Mouse (Mus musculus): ENCODE measurements at regions not wholly inside any gene's neighbourhood (a gene's known extent, or its start where the extent isn't known, plus 50 kb on each side); places are given as distances from the start of the nearest gene placed in this dataset.

DNA sequence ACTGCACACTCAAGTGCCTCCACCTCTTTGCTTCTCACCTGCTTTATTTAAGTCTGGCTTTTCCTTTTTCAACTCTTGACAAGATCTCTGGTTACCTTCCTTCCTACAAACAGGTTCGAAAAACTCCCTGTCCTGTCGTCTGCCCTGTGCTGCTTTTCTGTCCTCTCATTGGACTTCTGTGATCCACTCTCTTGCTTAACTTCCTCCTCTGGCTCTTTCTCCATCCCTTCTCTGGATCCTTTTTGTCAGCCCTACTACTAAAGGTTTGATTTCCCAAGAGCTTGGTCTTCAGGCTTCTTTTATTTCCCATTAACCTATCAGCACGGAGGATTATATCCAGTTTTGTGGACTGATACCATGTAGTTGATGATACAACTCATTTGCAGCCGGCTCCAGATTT, 149.8 kb downstream of the Satb1 start:
- no peak overlapping the region for H3K4me3 ChIP-seq (replicated peaks)
- no peak for TF ChIP-seq FLI1 (IDR thresholded peaks at IDR 0.05; ENCODE audit: low read length)
- TF ChIP-seq GATA1 (IDR thresholded peaks at IDR 0.05; ENCODE audit: borderline replicate concordance, low read length) = no peak
- H3K36me3 ChIP-seq (replicated peaks; ENCODE audit: low read length) = no peaks in the 10 kb centered on the region
- H3K9me3 ChIP-seq = no peaks in the 10 kb centered on the region
- no peaks in the 10 kb centered on the region for H3K4me1 ChIP-seq
- no peaks in the 10 kb centered on the region for H3K27me3 ChIP-seq (replicated peaks)

GRCm38 (mm10) chr17:51682368-51682767, 150.7 kb downstream of the Satb1 start:
- Histone ChIP-seq H3K4me3 (replicated peaks) (no peak overlapping the region), H3K9me3 (no peaks in the 10 kb centered on the region), H3K36me3 (replicated peaks; ENCODE audit: low read length) (no peaks in the 10 kb centered on the region), H3K27me3 (replicated peaks) (no peaks in the 10 kb centered on the region), H3K4me1 (no peaks in the 10 kb centered on the region)
- TF ChIP-seq GATA1 (IDR thresholded peaks at IDR 0.05; ENCODE audit: borderline replicate concordance, low read length) (no peak), FLI1 (IDR thresholded peaks at IDR 0.05; ENCODE audit: low read length) (no peak)

GRCm38 (mm10) chr17:51677451-51677850, 155.6 kb downstream of the Satb1 start:
- H3K9me3 ChIP-seq = no peaks in the 10 kb centered on the region
- H3K4me1 ChIP-seq = no peaks in the 10 kb centered on the region; the same call in 1 of the 2 replicates
- no peak for TF ChIP-seq FLI1 (IDR thresholded peaks at IDR 0.05; ENCODE audit: low read length)
- TF ChIP-seq GATA1 (IDR thresholded peaks at IDR 0.05; ENCODE audit: borderline replicate concordance, low read length) = no peak
- no peaks in the 10 kb centered on the region for H3K36me3 ChIP-seq (replicated peaks; ENCODE audit: low read length)
- H3K4me3 ChIP-seq (replicated peaks) = no peak overlapping the region
- no peaks in the 10 kb centered on the region for H3K27me3 ChIP-seq (replicated peaks)

DNA sequence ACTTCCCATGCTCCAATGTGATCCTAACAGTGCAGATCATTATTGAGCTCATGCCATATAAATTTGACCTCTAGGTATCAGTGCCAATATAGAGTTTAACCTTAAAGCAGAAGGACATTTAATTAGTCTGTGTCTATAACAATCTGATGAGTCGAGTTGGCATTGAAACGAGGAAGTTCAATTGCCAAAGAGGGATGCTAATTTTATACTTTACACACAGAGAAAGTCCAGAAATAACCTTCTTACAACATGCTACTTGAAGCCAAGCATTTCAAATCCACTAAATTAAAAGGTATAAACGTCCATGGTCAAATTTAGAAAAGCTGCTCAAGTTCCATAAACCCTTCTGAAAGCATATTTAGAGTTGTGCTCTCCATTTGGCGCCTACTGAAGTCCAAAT, 174.7 kb downstream of the Satb1 start:
- Histone ChIP-seq H3K9me3 (peaks cover 6% of the 10 kb centered on the region; the same call in 1 of the 2 replicates), H3K4me3 (replicated peaks) (no peak overlapping the region), H3K36me3 (replicated peaks; ENCODE audit: low read length) (no peaks in the 10 kb centered on the region), H3K27me3 (replicated peaks) (no peaks in the 10 kb centered on the region), H3K4me1 (no peaks in the 10 kb centered on the region)
- no peak for TF ChIP-seq GATA1 (IDR thresholded peaks at IDR 0.05; ENCODE audit: borderline replicate concordance, low read length)

- H3K4me1 ChIP-seq = no peaks in the 10 kb centered on the region
- no peak for TF ChIP-seq GATA1 (IDR thresholded peaks at IDR 0.05; ENCODE audit: borderline replicate concordance, low read length)
- no peak for TF ChIP-seq FLI1 (IDR thresholded peaks at IDR 0.05; ENCODE audit: low read length)
- no peaks in the 10 kb centered on the region for H3K27me3 ChIP-seq (replicated peaks)
- H3K9me3 ChIP-seq = peaks cover 6% of the 10 kb centered on the region; the same call in 1 of the 2 replicates
- no peaks in the 10 kb centered on the region for H3K36me3 ChIP-seq (replicated peaks; ENCODE audit: low read length)
- H3K4me3 ChIP-seq (replicated peaks) = no peak overlapping the region
Measured at GRCm38 (mm10) chr17:51653881-51654280, 179.2 kb downstream of the Satb1 start.

DNA sequence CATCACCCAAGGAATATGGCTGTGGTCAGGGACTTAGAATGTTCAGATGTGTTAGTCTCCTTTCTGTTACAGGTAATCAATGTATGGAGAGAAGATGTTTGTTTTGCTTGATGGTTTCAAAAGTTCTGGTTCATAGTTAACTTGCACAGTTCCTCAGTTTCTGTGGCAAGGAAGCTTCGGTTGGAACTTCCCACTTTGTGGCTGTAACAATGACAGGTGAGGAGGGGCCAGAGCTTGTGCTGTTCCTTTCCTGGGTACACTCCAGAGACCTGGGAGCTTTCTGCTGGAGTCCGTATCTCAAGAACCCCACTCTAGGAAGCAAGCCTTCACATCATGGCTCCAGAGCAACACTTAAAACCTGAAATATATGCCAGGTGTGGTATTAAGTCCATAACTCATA, 181.2 kb downstream of the Satb1 start:
- no peak overlapping the region for H3K4me3 ChIP-seq (replicated peaks)
- H3K9me3 ChIP-seq = 0 out of 2 replicates have a peak, but pooled peaks cover 4% of the 10 kb centered on the region
- H3K27me3 ChIP-seq (replicated peaks) = no peaks in the 10 kb centered on the region
- TF ChIP-seq FLI1 (IDR thresholded peaks at IDR 0.05; ENCODE audit: low read length) = no peak
- TF ChIP-seq GATA1 (IDR thresholded peaks at IDR 0.05; ENCODE audit: borderline replicate concordance, low read length) = no peak
- H3K36me3 ChIP-seq (replicated peaks; ENCODE audit: low read length) = no peaks in the 10 kb centered on the region
- no peaks in the 10 kb centered on the region for H3K4me1 ChIP-seq

GRCm38 (mm10) chr17:51649213-51649815, 183.8 kb downstream of the Satb1 start:
- TF ChIP-seq GATA1 (IDR thresholded peaks at IDR 0.05; ENCODE audit: borderline replicate concordance, low read length) = no peak
- TF ChIP-seq FLI1 (IDR thresholded peaks at IDR 0.05; ENCODE audit: low read length) = no peak
- H3K4me3 ChIP-seq (replicated peaks) = no peak overlapping the region
- no peaks in the 10 kb centered on the region for H3K4me1 ChIP-seq
- no peaks in the 10 kb centered on the region for H3K36me3 ChIP-seq (replicated peaks; ENCODE audit: low read length)
- no peaks in the 10 kb centered on the region for H3K27me3 ChIP-seq (replicated peaks)
- H3K9me3 ChIP-seq = peaks cover 5% of the 10 kb centered on the region; the same call in 1 of the 2 replicates

DNA sequence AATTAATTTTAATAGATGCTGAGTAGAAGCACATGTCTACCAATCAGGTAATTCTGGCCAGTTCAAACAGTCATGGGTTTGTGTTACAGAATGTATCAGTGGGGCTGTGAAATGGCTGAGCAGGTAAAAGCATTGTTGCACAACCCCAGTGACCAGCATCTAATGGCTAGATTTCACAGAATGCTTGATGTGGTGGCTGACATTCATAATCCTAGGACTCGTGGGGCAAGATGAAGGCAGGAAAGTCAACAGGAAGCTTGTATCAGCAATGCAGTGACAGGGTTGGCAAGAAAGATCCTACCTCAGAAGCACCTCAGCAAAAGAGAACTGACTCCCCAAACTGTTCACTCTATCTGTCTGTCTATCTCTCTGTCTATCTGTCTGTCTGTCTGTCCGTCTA, 186.7 kb downstream of the Satb1 start:
- H3K27me3 ChIP-seq (replicated peaks) = no peaks in the 10 kb centered on the region
- peaks cover 8% of the 10 kb centered on the region for H3K9me3 ChIP-seq
- H3K36me3 ChIP-seq (replicated peaks; ENCODE audit: low read length) = no peaks in the 10 kb centered on the region
- H3K4me3 ChIP-seq (replicated peaks) = no peak overlapping the region
- H3K4me1 ChIP-seq = no peaks in the 10 kb centered on the region
- no peak for TF ChIP-seq GATA1 (IDR thresholded peaks at IDR 0.05; ENCODE audit: borderline replicate concordance, low read length)
- no peak for TF ChIP-seq FLI1 (IDR thresholded peaks at IDR 0.05; ENCODE audit: low read length)

GRCm38 (mm10) chr17:51645866-51646265, 187.2 kb downstream of the Satb1 start:
- Histone ChIP-seq H3K4me1 (no peaks in the 10 kb centered on the region), H3K4me3 (replicated peaks) (no peak overlapping the region), H3K9me3 (peaks cover 8% of the 10 kb centered on the region), H3K27me3 (replicated peaks) (no peaks in the 10 kb centered on the region), H3K36me3 (replicated peaks; ENCODE audit: low read length) (no peaks in the 10 kb centered on the region)
- no peak for TF ChIP-seq FLI1 (IDR thresholded peaks at IDR 0.05; ENCODE audit: low read length)
- TF ChIP-seq GATA1 (IDR thresholded peaks at IDR 0.05; ENCODE audit: borderline replicate concordance, low read length) = no peak

DNA sequence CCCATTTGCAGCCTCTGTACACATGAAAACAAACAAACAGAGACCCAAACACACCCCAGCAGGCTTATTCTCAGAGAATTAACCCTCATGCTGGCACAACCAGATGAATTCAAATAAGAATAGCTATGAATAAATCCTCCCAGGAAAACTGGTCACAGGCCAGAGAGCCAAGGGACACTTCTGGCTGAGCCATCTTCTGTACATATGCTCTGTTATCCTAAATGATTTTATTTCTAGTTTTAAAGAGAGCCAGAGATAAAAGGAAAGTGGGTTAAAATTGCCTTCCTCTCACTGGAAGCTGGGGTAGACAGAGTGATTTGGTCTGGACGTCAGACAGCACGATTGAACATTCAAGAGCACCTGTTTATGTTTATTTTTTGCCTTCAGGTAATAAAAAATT, 190.4 kb downstream of the Satb1 start:
- Histone ChIP-seq H3K9me3 (peaks cover 8% of the 10 kb centered on the region), H3K27me3 (replicated peaks) (no peaks in the 10 kb centered on the region), H3K4me1 (no peaks in the 10 kb centered on the region), H3K4me3 (replicated peaks) (no peak overlapping the region), H3K36me3 (replicated peaks; ENCODE audit: low read length) (no peaks in the 10 kb centered on the region)
- no peak for TF ChIP-seq FLI1 (IDR thresholded peaks at IDR 0.05; ENCODE audit: low read length)

DNA sequence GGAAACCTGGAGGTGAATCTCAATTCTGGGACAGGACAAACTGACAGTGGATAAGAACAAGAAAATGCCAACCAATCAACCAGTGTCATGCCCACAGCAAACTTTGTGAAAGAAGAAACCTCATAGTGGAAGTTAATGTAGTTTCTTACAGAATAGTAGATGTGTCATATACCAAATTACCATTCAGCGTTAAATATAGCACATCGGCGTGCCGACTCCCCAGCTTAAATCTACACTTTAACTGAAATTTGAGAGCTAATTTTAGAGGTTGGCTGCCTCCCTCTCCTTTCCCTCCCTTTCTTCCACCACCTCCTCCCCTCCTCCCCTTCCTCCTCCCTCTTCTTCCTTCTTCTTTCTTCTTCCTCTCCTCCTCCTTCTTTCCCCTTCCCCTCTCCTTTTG, 197.2 kb downstream of the Satb1 start:
- peaks cover 9% of the 10 kb centered on the region; the same call in 1 of the 2 replicates for H3K9me3 ChIP-seq
- H3K4me3 ChIP-seq (replicated peaks) = no peak overlapping the region
- no peaks in the 10 kb centered on the region for H3K27me3 ChIP-seq (replicated peaks)
- no peaks in the 10 kb centered on the region for H3K36me3 ChIP-seq (replicated peaks; ENCODE audit: low read length)
- no peaks in the 10 kb centered on the region for H3K4me1 ChIP-seq
- TF ChIP-seq FLI1 (IDR thresholded peaks at IDR 0.05; ENCODE audit: low read length) (no peak), GATA1 (IDR thresholded peaks at IDR 0.05; ENCODE audit: borderline replicate concordance, low read length) (no peak)

All from megakaryocyte, embryonic 14.5 days (primary cell).